Mouse (Mus musculus) forebrain, embryonic 15.5 days (tissue): ENCODE data around the gene Gm5741. TPM values are rescaled to one million over a fixed set of nuclear protein-coding genes. Genes with fewer than 3 reads are reported as not detected.

Source experiments
- ATAC-seq: fragments of 200-750 bp; cut with Nextera tagmentation; replicated peaks from 2 replicates; pipeline ENCODE4 v1.8.0; 2017; ENCODE audit warnings: mild to moderate bottlenecking, moderate TSS enrichment, moderate library complexity
- H3K27ac ChIP-seq: fragments of 300-500 bp; sonication (generic); replicated peaks from 2 replicates; pipeline ENCODE4 v1.5.1; 2015; ENCODE audit warnings: mild to moderate bottlenecking, inconsistent platforms
- H3K27me3 ChIP-seq: fragments of 300-500 bp; sonication (generic); 2 replicates; pipeline ENCODE4 v1.6.1; 2015; ENCODE audit warnings: inconsistent platforms
- H3K36me3 ChIP-seq: fragments of 300-500 bp; sonication (generic); 2 replicates; pipeline ENCODE4 v1.6.1; 2015; ENCODE audit warnings: mild to moderate bottlenecking, inconsistent platforms
- H3K4me1 ChIP-seq: fragments of 300-500 bp; sonication (generic); 2 replicates; pipeline ENCODE4 v1.6.1; 2015; ENCODE audit warnings: inconsistent platforms
- H3K4me2 ChIP-seq: fragments of 300-500 bp; sonication (generic); replicated peaks from 2 replicates; pipeline ENCODE4 v1.6.1; 2015; ENCODE audit warnings: mild to moderate bottlenecking, inconsistent platforms
- H3K4me3 ChIP-seq: fragments of 300-500 bp; sonication (generic); 2 replicates; pipeline ENCODE4 v1.5.1; 2015; ENCODE audit warnings: mild to moderate bottlenecking, inconsistent platforms
- H3K9ac ChIP-seq: fragments of 300-500 bp; sonication (generic); replicated peaks from 2 replicates; pipeline ENCODE4 v1.6.1; 2015; ENCODE audit warnings: mild to moderate bottlenecking, inconsistent platforms
- H3K9me3 ChIP-seq: fragments of 300-500 bp; sonication (generic); 2 replicates; pipeline ENCODE4 v1.6.1; 2016; ENCODE audit warnings: inconsistent platforms
- WGBS: fragments of 180-500 bp; shearing (Covaris S2); methylation state at CpG from one replicate; pipeline ENCODE4 v1.1.7; 2015; ENCODE audit warnings: mixed read lengths; 5-methylcytosine and 5-hydroxymethylcytosine counted together
- polyA plus RNA-seq: library from polyadenylated mRNA; unstranded; fragments of >200 nt; fragmentation: Nextera tagmentation; extraction: Ambion mirVana; gene quantifications from 2 replicates; pipeline ENCODE4 v1.2.1, GENCODE M21; 2015

Gene Gm5741
- polyA plus RNA-seq, 1 experiment from 2014 or later: 2.0 TPM

- peaks cover 30% of the 10 kb centered on the region for H3K4me1 ChIP-seq
- H3K9me3 ChIP-seq: no peaks in the 10 kb centered on the region
- peak overlapping the region; percentile 93 for H3K4me2 ChIP-seq
- peak overlapping the region; percentile 99 for H3K27ac ChIP-seq
- WGBS: 1% methylated on average over 9 of the region's 9 CpGs
- peak overlapping the region; percentile 69 for H3K9ac ChIP-seq
- H3K4me3 ChIP-seq: peak overlapping the region; percentile 88
- peak; percentile 47 for ATAC-seq
- H3K36me3 ChIP-seq: peaks cover 33% of the 10 kb centered on the region
- H3K27me3 ChIP-seq: no peaks in the 10 kb centered on the region
Measured at GRCm38 (mm10) chr8:85036381-85036717, 31.4 kb downstream of the Gm5741 start.

DNA sequence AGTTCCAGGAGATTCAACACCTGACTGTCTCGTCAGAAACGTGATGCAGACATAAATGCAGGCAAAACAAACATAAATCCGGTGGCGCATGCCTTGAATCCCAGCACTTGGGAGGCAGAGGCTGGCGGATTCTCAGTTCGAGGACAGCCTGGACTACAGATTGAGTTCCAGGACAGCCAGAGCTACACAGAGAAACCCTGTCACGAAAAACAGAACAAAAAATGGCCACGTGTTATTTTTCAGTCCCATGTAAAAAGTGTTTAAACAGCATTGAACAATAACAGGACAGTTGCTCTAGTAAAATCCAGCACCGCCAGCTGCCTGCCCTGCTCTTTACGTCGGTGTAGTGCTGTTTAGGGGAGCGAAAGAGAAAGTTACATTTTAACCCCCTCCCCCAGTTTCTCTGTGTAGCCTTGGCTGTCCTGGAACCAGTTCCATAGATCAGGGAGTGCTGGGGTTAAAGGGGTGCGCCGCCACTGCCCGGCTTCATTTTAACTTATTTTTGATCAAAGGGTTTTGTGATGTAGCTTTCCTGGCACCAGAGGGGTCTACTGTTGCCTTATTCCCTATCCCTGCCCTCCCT, 32.0 kb downstream of the Gm5741 start:
- peak overlapping the region; percentile 88 for H3K4me3 ChIP-seq
- peaks cover 30% of the 10 kb centered on the region for H3K4me1 ChIP-seq
- H3K36me3 ChIP-seq: peaks cover 32% of the 10 kb centered on the region
- H3K27me3 ChIP-seq: no peaks in the 10 kb centered on the region
- H3K9ac ChIP-seq: peak overlapping the region; percentile 69
- WGBS: under 1% methylated on average over 15 of the region's 15 CpGs
- peak overlapping the region; percentile 99 for H3K27ac ChIP-seq
- peak overlapping the region; percentile 93 for H3K4me2 ChIP-seq
- H3K9me3 ChIP-seq: no peaks in the 10 kb centered on the region
- ATAC-seq: no peak; the same call in 1 of the 2 replicates

DNA sequence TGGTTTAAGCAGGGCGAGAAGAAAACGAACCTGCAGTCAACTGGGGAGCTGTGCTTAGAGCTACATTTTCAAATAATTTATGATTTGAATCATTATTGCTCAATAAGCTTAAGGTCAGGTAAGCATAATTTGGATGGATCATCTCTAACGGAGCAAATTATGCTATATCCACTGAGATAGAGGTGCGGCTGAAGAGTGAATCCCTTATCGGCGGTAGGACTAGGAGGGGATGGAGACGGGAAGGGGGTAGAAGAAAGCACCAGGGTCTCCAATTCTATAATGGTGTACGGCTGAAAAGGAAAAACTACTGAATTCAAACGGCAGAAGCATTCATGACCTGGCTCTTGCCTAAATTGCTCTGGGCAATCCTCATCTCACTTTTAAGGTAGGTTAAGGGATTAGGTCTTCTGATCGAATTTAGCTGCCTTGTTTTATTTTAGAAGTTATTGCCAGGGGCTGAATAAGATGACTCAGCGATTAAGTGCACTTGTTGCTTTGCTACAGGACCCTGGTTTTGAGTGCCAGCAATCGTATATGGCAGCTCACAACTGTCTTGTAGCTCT, 32.5 kb downstream of the Gm5741 start:
- WGBS: 6% methylated on average over 12 of the region's 12 CpGs
- Histone ChIP-seq H3K9me3 (no peaks in the 10 kb centered on the region), H3K27me3 (no peaks in the 10 kb centered on the region), H3K27ac (peak overlapping the region; percentile 99; the same call in 1 of the 2 replicates), H3K4me1 (peaks cover 30% of the 10 kb centered on the region), H3K36me3 (peaks cover 32% of the 10 kb centered on the region), H3K9ac (peak overlapping the region; percentile 69), H3K4me3 (peak overlapping the region; percentile 88), H3K4me2 (peak overlapping the region; percentile 93)
- no peak for ATAC-seq

DNA sequence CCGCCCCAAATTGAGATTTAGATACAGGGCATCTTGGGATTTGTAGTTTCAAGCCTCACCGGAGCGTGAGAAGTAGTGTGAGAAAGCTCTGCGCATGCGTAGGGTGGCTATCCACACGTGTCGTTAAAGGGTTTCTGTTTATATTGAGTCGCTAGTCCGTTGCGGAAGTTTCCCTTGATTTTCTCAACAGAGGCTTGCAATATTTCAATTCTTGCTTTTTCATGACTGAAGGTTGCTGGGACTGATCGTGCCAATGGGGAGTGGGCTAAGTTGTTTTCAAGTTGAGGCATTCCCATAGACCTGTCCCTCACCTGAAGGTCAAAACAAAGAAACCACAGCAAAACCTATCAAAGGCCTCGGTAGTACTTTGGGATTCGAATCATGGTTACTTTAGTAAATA, 33.0 kb downstream of the Gm5741 start:
- ATAC-seq: no peak
- H3K36me3 ChIP-seq: peaks cover 37% of the 10 kb centered on the region
- H3K4me3 ChIP-seq: peak overlapping the region; percentile 88
- no peak overlapping the region for H3K27ac ChIP-seq
- H3K9ac ChIP-seq: no peak overlapping the region
- no peaks in the 10 kb centered on the region for H3K9me3 ChIP-seq
- 4% methylated on average over 13 of the region's 13 CpGs for WGBS
- H3K4me1 ChIP-seq: peaks cover 30% of the 10 kb centered on the region
- no peaks in the 10 kb centered on the region for H3K27me3 ChIP-seq
- H3K4me2 ChIP-seq: peak overlapping the region; percentile 93

- Histone ChIP-seq H3K9ac (no peak overlapping the region), H3K9me3 (no peaks in the 10 kb centered on the region), H3K4me2 (no peak overlapping the region), H3K27ac (no peak overlapping the region), H3K36me3 (peaks cover 39% of the 10 kb centered on the region), H3K4me3 (no peak overlapping the region), H3K27me3 (no peaks in the 10 kb centered on the region), H3K4me1 (peaks cover 30% of the 10 kb centered on the region)
- ATAC-seq: no peak
- 74% methylated on average over 1 of the region's 1 CpGs for WGBS
Measured at GRCm38 (mm10) chr8:85033867-85034266, 33.9 kb downstream of the Gm5741 start.

- Histone ChIP-seq H3K4me3 (no peak overlapping the region), H3K36me3 (peaks cover 39% of the 10 kb centered on the region), H3K27me3 (no peaks in the 10 kb centered on the region), H3K9ac (no peak overlapping the region), H3K9me3 (no peaks in the 10 kb centered on the region), H3K4me2 (no peak overlapping the region), H3K4me1 (peaks cover 32% of the 10 kb centered on the region), H3K27ac (no peak overlapping the region)
- 91% methylated on average over 4 of the region's 4 CpGs for WGBS
- no peak for ATAC-seq
Measured at GRCm38 (mm10) chr8:85032622-85033311, 35.0 kb downstream of the Gm5741 start.

GRCm38 (mm10) chr8:85029271-85029670, 38.5 kb downstream of the Gm5741 start:
- no peak overlapping the region for H3K4me3 ChIP-seq
- peaks cover 39% of the 10 kb centered on the region for H3K36me3 ChIP-seq
- 90% methylated on average over 14 of the region's 14 CpGs for WGBS
- no peaks in the 10 kb centered on the region for H3K9me3 ChIP-seq
- peaks cover 32% of the 10 kb centered on the region for H3K4me1 ChIP-seq
- H3K27me3 ChIP-seq: no peaks in the 10 kb centered on the region
- H3K4me2 ChIP-seq: no peak overlapping the region
- no peak overlapping the region for H3K27ac ChIP-seq
- ATAC-seq: no peak
- no peak overlapping the region for H3K9ac ChIP-seq

GRCm38 (mm10) chr8:85027922-85028321, 39.9 kb downstream of the Gm5741 start:
- Histone ChIP-seq H3K4me1 (peaks cover 44% of the 10 kb centered on the region), H3K4me3 (peak overlapping the region; percentile 92), H3K9ac (peak overlapping the region; percentile 99), H3K27me3 (no peaks in the 10 kb centered on the region), H3K27ac (peak overlapping the region; percentile 84; the same call in 1 of the 2 replicates), H3K9me3 (no peaks in the 10 kb centered on the region), H3K4me2 (peak overlapping the region; percentile 71), H3K36me3 (peaks cover 42% of the 10 kb centered on the region)
- whole genome bisulfite sequencing: 24% methylated on average over 2 of the region's 2 CpGs
- ATAC-seq: no peak

GRCm38 (mm10) chr8:85027516-85027855, 40.3 kb downstream of the Gm5741 start:
- WGBS: 1% methylated on average over 13 of the region's 13 CpGs
- peaks cover 44% of the 10 kb centered on the region for H3K4me1 ChIP-seq
- peak overlapping the region; percentile 99 for H3K9ac ChIP-seq
- H3K9me3 ChIP-seq: no peaks in the 10 kb centered on the region
- H3K36me3 ChIP-seq: peaks cover 40% of the 10 kb centered on the region
- peak overlapping the region; percentile 92 for H3K4me3 ChIP-seq
- H3K4me2 ChIP-seq: peak overlapping the region; percentile 71
- no peak for ATAC-seq
- H3K27me3 ChIP-seq: no peaks in the 10 kb centered on the region
- peak overlapping the region; percentile 84 for H3K27ac ChIP-seq

- peak; percentile 76 for ATAC-seq
- Histone ChIP-seq H3K4me1 (peaks cover 44% of the 10 kb centered on the region), H3K27me3 (no peaks in the 10 kb centered on the region), H3K4me3 (peak within 1 kb of the TSS; percentile 92), H3K36me3 (peaks cover 40% of the 10 kb centered on the region), H3K4me2 (peak within 1 kb of the TSS; percentile 71), H3K27ac (peak within 1 kb of the TSS; percentile 84), H3K9ac (peak within 1 kb of the TSS; percentile 99), H3K9me3 (no peaks in the 10 kb centered on the region)
- WGBS: under 1% methylated on average over 75 of the region's 75 CpGs
Measured at GRCm38 (mm10) chr8:85026670-85027515, 40.9 kb downstream of the Gm5741 start, which contains the start of gene Trir. Gene Trir, plus strand, starts transcription at chr8:85026823.

DNA sequence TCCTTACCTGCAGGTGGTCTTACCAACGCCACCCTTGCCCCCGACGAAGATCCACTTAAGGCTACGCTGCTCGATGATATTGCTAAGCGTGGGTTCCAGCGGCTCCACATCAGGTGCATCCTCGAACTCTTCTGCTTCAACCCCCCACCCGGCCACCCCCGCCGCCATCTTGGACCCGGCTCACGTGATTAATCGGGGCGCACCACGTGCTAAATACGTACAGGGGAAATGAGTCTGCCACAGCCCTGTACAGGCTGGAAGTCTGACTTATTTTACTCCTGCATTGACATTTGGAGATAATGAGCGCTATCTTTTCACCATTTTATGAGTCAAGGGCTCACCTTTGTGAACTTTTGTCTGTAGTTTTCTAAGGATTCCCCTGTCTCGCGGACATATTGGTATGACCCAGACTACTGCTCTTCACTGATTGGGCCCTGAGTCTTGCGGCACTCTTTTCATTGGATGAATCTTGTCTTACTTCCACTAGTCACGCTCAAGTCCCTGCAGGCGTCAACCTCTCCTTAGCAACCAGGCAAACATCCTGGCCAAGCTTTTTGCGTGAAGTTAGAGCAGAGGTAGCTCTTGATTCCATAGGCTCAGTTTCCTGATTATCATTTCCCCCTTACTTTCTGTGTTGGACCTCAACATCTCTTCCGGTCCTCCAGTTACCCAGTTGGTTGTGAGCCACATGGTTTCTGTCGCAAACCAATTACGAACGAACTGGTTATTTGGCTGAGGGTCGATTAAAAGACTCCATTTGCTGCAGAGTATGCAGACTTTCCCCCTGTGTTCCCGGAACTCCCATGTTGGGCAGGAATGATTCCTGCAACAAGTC, 42.5 kb downstream of the Gm5741 start, which contains the start of gene Asna1:
Gene Asna1 (minus strand): TSS at position 184 of the 835 bp plus-strand sequence.
- ATAC-seq: peak; percentile 91
- H3K9me3 ChIP-seq: no peaks in the 10 kb centered on the region
- WGBS: 7% methylated on average over 30 of the region's 30 CpGs
- H3K36me3 ChIP-seq: peaks cover 33% of the 10 kb centered on the region
- peak within 1 kb of the TSS; percentile 71 for H3K4me2 ChIP-seq
- H3K27me3 ChIP-seq: no peaks in the 10 kb centered on the region
- peak within 1 kb of the TSS; percentile 84 for H3K27ac ChIP-seq
- H3K4me3 ChIP-seq: peak within 1 kb of the TSS; percentile 92
- peaks cover 44% of the 10 kb centered on the region for H3K4me1 ChIP-seq
- H3K9ac ChIP-seq: peak within 1 kb of the TSS; percentile 63
